Mouse (Mus musculus) heart, adult 2 months (tissue): ENCODE results near the gene Gpr88. TPM values are rescaled to one million over a fixed set of nuclear protein-coding genes. Genes with fewer than 3 reads are reported as not detected.

Experiments
- DNase-seq, 2 experiments: peaks; one replicate each; pipeline ENCODE4 v3.0.0; 2021
- H3K27ac ChIP-seq: fragments of 200-600 bp; 2 replicates; pipeline ENCODE4 v1.8.1; 2022
- H3K27me3 ChIP-seq: fragments of 200-500 bp; 2 replicates; pipeline ENCODE4 v1.6.1; 2012; ENCODE audit warnings: mild to moderate bottlenecking, low read length, inconsistent platforms, mixed read lengths; ENCODE audit not compliant: control insufficient read depth, insufficient read depth
- H3K36me3 ChIP-seq: fragments of 200-500 bp; 2 replicates; pipeline ENCODE4 v1.6.1; 2012; ENCODE audit warnings: low read length, inconsistent platforms; ENCODE audit not compliant: control insufficient read depth, insufficient read depth
- H3K4me1 ChIP-seq: fragments of 200-500 bp; 2 replicates; pipeline ENCODE4 v1.6.1; 2011; ENCODE audit warnings: low read length; ENCODE audit not compliant: control insufficient read depth, insufficient read depth
- H3K4me3 ChIP-seq: fragments of 200-600 bp; 2 replicates; pipeline ENCODE4 v1.8.1; 2022
- H3K79me2 ChIP-seq: fragments of 200-500 bp; replicated peaks from 2 replicates; pipeline ENCODE4 v1.6.1; 2012; ENCODE audit warnings: mild to moderate bottlenecking, inconsistent platforms, low read length, moderate library complexity, mixed read lengths; ENCODE audit not compliant: control insufficient read depth, insufficient read depth
- H3K9ac ChIP-seq: fragments of 200-500 bp; 2 replicates; pipeline ENCODE4 v1.6.1; 2012; ENCODE audit warnings: low read depth, mild to moderate bottlenecking, control low read depth, inconsistent platforms, low read length, mixed read lengths
- CTCF ChIP-seq: fragments of 200-600 bp; IDR thresholded peaks from 2 replicates; pipeline ENCODE4 v1.8.1; 2022; ENCODE audit warnings: antibody characterized with exemption, mild to moderate bottlenecking, moderate library complexity
- EP300 ChIP-seq: fragments of 200-500 bp; IDR thresholded peaks from 2 replicates; pipeline ENCODE4 v1.6.1; 2011; ENCODE audit warnings: low read depth, low read length, control low read depth; ENCODE audit not compliant: insufficient read depth
- POLR2A ChIP-seq: fragments of 200-500 bp; IDR thresholded peaks from 2 replicates; pipeline ENCODE4 v1.6.1; 2011; ENCODE audit warnings: mild to moderate bottlenecking, low read depth, low read length, control low read depth; ENCODE audit not compliant: insufficient read depth
- WGBS: fragments of 180-500 bp; shearing (Covaris S2); methylation state at CpG from one replicate; pipeline ENCODE4 v1.1.7; 2018; 5-methylcytosine and 5-hydroxymethylcytosine counted together
- intact Hi-C: fragments of 180-260 bp; cut with DNase I; formaldehyde crosslinking; loops from one replicate; pipeline ENCODE4 v1.15.1; 2025
- polyA plus RNA-seq: library from polyadenylated mRNA; depleted of rRNA; stranded (reverse); fragments of >200 nt; gene quantifications from 2 replicates; pipeline ENCODE4 v1.2.3, GENCODE M21; 2012
- total RNA-seq, 2 experiments: library from RNA; stranded (reverse); gene quantifications; 2 replicates each; pipeline ENCODE4 v1.2.3; 2021

Gene Gpr88
- total and polyA plus RNA-seq, 3 experiments = 0.08 to 0.23 TPM; not detected in 1

DNA sequence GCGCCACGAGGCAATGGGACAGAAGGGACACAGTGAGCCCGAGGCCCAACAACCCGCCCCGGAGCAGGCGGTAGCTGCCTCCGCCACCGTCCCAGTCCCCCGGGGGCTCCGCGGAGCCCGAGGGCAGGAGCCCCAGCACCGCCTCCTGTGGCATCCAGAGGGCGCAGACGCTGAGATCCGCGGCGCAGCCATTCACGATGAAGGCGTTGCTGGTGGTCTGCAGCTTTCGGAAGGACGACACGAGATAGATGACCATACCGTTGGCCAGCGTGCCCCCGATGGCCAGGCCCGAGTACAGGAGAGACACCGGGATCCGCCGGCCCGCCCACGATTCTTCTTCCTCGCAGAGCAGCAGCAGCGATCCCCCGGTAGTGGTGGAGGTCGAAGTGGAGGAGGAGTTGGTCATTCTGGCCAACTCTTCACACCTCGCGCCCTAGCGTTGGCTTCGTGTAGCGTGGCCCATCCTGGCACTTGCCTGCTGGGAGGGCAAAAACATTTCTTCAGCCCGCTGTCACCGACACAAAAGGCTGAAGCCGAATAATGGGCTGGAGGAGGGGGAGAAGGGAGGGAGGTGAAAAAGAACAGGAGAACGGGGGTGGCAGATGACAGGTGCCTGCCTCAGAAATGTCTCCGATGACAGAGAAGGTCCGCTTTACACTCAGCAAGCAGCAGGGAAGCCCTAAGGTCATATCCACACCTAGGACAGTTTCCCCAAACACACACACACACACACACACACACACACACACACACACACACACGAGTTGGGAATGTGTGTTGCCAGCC is 855 bp downstream of the Gpr88 start:
- H3K79me2 ChIP-seq = no peaks in the 10 kb centered on the region
- intact Hi-C loops = loop anchor here (5.0 kb wide), 1 partner anchor 170 kb away; no protein-coding TSS in a partner anchor
- DNase-seq = peak; percentile 8 to 39
- H3K27ac ChIP-seq = no peak overlapping the region
- H3K4me3 ChIP-seq = peak overlapping the region; percentile 57
- peak overlapping the region; percentile 30 for H3K9ac ChIP-seq
- TF ChIP-seq CTCF (peak; percentile 39), EP300 (no peak)
- WGBS = 1% methylated on average over 48 of the region's 48 CpGs
- peaks cover 16% of the 10 kb centered on the region for H3K27me3 ChIP-seq
- H3K36me3 ChIP-seq = no peaks in the 10 kb centered on the region
- 0 out of 2 replicates have a peak, but pooled peaks cover 3% of the 10 kb centered on the region for H3K4me1 ChIP-seq

DNA sequence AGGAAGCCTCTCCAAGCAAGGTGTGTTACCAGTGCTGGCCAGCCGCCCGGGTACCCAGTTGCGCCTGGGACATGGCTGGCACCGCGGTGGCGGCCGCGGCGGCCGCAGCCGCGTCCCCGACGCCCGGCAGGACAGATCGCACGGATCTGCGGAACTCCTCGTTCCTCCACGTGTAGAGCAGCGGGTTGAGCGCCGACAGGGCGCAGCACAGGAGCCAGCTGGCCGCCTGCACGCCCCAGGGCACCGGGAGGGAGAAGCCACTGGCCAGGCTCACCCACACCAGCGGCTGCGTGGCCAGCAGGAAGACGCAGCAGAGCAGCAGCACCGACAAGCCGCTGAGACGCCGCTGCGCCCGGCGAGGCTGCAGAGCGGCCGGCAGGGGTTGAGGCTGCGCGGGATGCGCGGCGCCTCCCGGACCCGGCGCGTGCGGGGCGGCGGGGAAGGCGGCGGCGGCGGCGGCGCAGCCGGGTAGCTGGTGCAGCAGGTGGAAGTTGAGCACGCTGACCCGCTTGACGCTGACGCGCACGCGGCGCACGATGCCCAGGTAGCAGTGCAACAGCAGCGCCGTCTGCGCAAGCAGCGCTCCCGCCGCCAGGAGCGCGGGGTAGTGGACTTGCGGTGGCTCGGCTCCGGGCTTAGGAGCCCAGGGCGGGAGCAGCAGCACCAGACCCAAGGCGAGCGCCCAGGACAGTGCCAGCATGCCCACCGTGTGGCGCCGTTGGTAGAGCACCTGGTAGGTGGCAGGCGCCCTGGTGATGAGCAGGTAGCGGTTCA is 1.6 kb downstream of the Gpr88 start:
- no peaks in the 10 kb centered on the region for H3K36me3 ChIP-seq
- WGBS = under 1% methylated on average over 84 of the region's 86 CpGs
- H3K27me3 ChIP-seq = peaks cover 16% of the 10 kb centered on the region
- no peak for TF ChIP-seq POLR2A
- no peak for TF ChIP-seq CTCF
- TF ChIP-seq EP300 = no peak
- no peak overlapping the region for H3K27ac ChIP-seq
- H3K79me2 ChIP-seq = no peaks in the 10 kb centered on the region
- H3K4me3 ChIP-seq = peak overlapping the region; percentile 57
- DNase-seq = peak; percentile 48 to 52
- intact Hi-C loops = loop anchor here (5.0 kb wide), 1 partner anchor 169 kb away; no protein-coding TSS in a partner anchor
- peak overlapping the region; percentile 30; the same call in 1 of the 2 replicates for H3K9ac ChIP-seq
- H3K4me1 ChIP-seq = 0 out of 2 replicates have a peak, but pooled peaks cover 3% of the 10 kb centered on the region

DNA sequence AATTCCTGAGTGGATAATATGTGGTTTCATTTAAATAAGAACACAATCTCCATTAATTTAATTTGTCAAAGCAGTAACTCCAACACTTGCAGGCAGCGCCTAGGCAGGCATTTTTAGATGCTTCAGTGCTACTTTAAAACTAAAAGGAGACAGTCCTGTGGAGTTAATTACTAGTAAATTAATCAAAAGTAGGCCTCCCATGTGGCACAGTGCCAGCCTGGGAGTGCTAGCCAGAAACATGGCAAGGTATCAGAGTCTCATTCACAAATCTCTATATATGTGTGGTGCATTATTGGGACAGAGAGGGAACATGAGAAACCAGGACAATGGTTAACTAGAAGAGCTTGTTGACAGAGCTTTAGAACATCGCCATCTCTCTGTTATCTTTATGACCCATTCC is 4.3 kb downstream of the Gpr88 start:
- H3K27me3 ChIP-seq = peaks cover 16% of the 10 kb centered on the region
- H3K79me2 ChIP-seq = no peaks in the 10 kb centered on the region
- H3K36me3 ChIP-seq = no peaks in the 10 kb centered on the region
- TF ChIP-seq EP300 (no peak), CTCF (no peak), POLR2A (no peak)
- intact Hi-C loops = no loop called here
- H3K4me3 ChIP-seq = no peak overlapping the region
- 0 out of 2 replicates have a peak, but pooled peaks cover 3% of the 10 kb centered on the region for H3K4me1 ChIP-seq
- 94% methylated on average over 2 of the region's 2 CpGs for WGBS
- no peak overlapping the region for H3K9ac ChIP-seq
- no peak for DNase-seq
- H3K27ac ChIP-seq = no peak overlapping the region

DNA sequence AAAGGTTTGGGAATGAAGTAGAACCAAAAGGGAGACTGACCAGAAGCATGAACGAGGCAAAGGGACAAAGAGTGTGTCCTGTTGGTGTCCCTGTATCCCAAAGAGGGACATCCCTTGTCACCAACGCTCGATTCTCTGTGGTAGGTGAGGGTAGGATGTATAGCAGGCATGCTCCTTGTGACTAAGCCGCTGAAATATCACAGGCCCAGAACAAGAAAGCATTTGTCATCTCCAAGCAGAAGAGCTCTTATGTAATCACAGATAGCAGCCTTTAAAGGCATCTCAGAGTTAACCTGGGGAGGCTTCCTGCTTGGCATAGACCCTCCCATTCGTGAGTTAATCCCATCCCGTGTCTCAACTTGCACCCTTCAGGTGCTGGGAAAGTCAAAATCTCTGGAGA is 8.8 kb downstream of the Gpr88 start:
- H3K4me1 ChIP-seq = no peaks in the 10 kb centered on the region
- H3K27ac ChIP-seq = no peak overlapping the region
- H3K79me2 ChIP-seq = no peaks in the 10 kb centered on the region
- no peak overlapping the region for H3K4me3 ChIP-seq
- whole genome bisulfite sequencing = 62% methylated on average over 6 of the region's 6 CpGs
- DNase-seq = no peak
- no peak for TF ChIP-seq POLR2A
- no peak for TF ChIP-seq EP300
- no peak for TF ChIP-seq CTCF
- no peaks in the 10 kb centered on the region for H3K27me3 ChIP-seq
- intact Hi-C loops = no loop called here
- no peaks in the 10 kb centered on the region for H3K36me3 ChIP-seq
- no peak overlapping the region for H3K9ac ChIP-seq

DNA sequence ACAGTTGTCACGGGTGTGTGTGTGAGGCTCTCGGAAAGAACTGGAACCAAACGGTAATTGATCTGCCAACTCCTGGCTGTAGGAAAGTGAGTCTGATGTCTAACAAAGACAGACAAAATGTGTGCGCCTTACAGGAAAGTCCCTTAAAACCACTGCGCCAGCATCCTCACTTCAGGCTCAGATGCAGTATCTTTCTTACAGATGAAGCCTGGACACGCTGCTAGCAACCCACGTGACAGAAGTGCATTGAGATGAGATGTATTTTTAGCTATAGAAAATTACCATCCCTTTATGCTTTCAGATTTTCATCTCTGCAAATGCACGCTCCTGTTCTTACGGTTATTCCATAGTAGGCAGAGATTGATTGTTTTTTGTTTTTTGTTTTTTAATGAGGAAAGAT is 10.6 kb downstream of the Gpr88 start:
- DNase-seq = no peak
- H3K9ac ChIP-seq = no peak overlapping the region
- intact Hi-C loops = no loop called here
- no peaks in the 10 kb centered on the region for H3K4me1 ChIP-seq
- 74% methylated on average over 9 of the region's 9 CpGs for WGBS
- TF ChIP-seq EP300 = no peak
- H3K79me2 ChIP-seq = no peaks in the 10 kb centered on the region
- H3K36me3 ChIP-seq = no peaks in the 10 kb centered on the region
- H3K4me3 ChIP-seq = no peak overlapping the region
- H3K27me3 ChIP-seq = no peaks in the 10 kb centered on the region
- H3K27ac ChIP-seq = no peak overlapping the region

DNA sequence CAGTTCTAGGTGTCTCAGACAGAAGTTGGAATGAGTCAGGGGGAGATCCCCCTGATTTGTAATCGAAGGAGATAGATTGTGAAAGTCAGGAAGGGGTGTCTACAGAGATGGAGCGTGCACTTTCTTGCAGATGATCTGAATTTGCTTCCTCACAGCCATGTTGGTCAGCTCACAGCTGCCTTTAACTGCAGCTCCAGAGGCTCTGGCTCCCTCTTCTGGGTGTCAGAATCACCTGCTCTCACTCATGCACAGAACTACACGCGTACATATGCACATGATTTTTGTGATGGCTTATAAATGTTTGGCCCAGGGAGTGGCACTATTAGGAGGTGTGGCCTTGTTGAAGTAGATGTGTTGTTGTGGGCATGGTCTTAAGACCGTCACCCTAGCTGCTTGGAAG is 15.8 kb downstream of the Gpr88 start:
- no peak overlapping the region for H3K27ac ChIP-seq
- intact Hi-C loops = no loop called here
- no peak overlapping the region for H3K4me3 ChIP-seq
- H3K9ac ChIP-seq = no peak overlapping the region
- TF ChIP-seq CTCF (peak; percentile 26), EP300 (no peak), POLR2A (no peak)
- DNase-seq = no peak
- H3K4me1 ChIP-seq = no peaks in the 10 kb centered on the region
- H3K79me2 ChIP-seq = no peaks in the 10 kb centered on the region
- no peaks in the 10 kb centered on the region for H3K36me3 ChIP-seq
- H3K27me3 ChIP-seq = no peaks in the 10 kb centered on the region
- WGBS = 91% methylated on average over 5 of the region's 5 CpGs
